Mouse (Mus musculus) forebrain, embryonic 13.5 days (tissue): ENCODE measurements around the gene Neurl3. TPM values are rescaled to one million over a fixed set of nuclear protein-coding genes. Genes with fewer than 3 reads are reported as not detected.

ENCODE experiments used
- ATAC-seq: fragments of 200-750 bp; cut with Nextera tagmentation; 2 replicates; pipeline ENCODE4 v1.8.0; 2017
- H3K27ac ChIP-seq: fragments of 300-500 bp; sonication (generic); 2 replicates; pipeline ENCODE4 v1.5.1; 2015; ENCODE audit warnings: inconsistent platforms, mild to moderate bottlenecking, moderate library complexity
- H3K27me3 ChIP-seq: fragments of 300-500 bp; sonication (generic); 2 replicates; pipeline ENCODE4 v1.6.1; 2015; ENCODE audit warnings: mild to moderate bottlenecking, inconsistent platforms
- H3K36me3 ChIP-seq: fragments of 300-500 bp; sonication (generic); 2 replicates; pipeline ENCODE4 v1.6.1; 2015; ENCODE audit warnings: mild to moderate bottlenecking, inconsistent platforms; ENCODE audit not compliant: poor library complexity, severe bottlenecking
- H3K4me1 ChIP-seq: fragments of 300-500 bp; sonication (generic); 2 replicates; pipeline ENCODE4 v1.6.1; 2015; ENCODE audit warnings: inconsistent platforms
- H3K4me2 ChIP-seq: fragments of 300-500 bp; sonication (generic); 2 replicates; pipeline ENCODE4 v1.6.1; 2015; ENCODE audit warnings: inconsistent platforms, mild to moderate bottlenecking, moderate library complexity
- H3K4me3 ChIP-seq: fragments of 300-500 bp; sonication (generic); 2 replicates; pipeline ENCODE4 v1.5.1; 2015; ENCODE audit warnings: mild to moderate bottlenecking, inconsistent platforms
- H3K9ac ChIP-seq: fragments of 300-500 bp; sonication (generic); 2 replicates; pipeline ENCODE4 v1.6.1; 2015; ENCODE audit warnings: mild to moderate bottlenecking, inconsistent platforms
- H3K9me3 ChIP-seq: fragments of 300-500 bp; sonication (generic); replicated peaks from 2 replicates; pipeline ENCODE4 v1.6.1; 2016; ENCODE audit warnings: inconsistent platforms
- WGBS: fragments of 180-500 bp; shearing (Covaris S2); methylation state at CpG from one replicate; pipeline ENCODE4 v1.1.7; 2015; 5-methylcytosine and 5-hydroxymethylcytosine counted together
- polyA plus RNA-seq: library from polyadenylated mRNA; unstranded; fragments of >200 nt; fragmentation: Nextera tagmentation; extraction: Ambion mirVana; gene quantifications from 2 replicates; pipeline ENCODE4 v1.2.1, GENCODE M21; 2015

Gene Neurl3
- polyA plus RNA-seq, 1 experiment from 2014 or later: 0.32 TPM

- ATAC-seq: no peak
- WGBS: 87% methylated on average over 9 of the region's 9 CpGs
- H3K27ac ChIP-seq: no peak overlapping the region
- peaks cover 55% of the 10 kb centered on the region for H3K36me3 ChIP-seq
- no peaks in the 10 kb centered on the region for H3K9me3 ChIP-seq
- no peak overlapping the region for H3K4me2 ChIP-seq
- no peak overlapping the region for H3K4me3 ChIP-seq
- no peaks in the 10 kb centered on the region for H3K4me1 ChIP-seq
- H3K9ac ChIP-seq: no peak overlapping the region
- H3K27me3 ChIP-seq: no peaks in the 10 kb centered on the region
These were observed 46.0 kb downstream of the Neurl3 start for GRCm38 (mm10) chr1:36228461-36228860.

DNA sequence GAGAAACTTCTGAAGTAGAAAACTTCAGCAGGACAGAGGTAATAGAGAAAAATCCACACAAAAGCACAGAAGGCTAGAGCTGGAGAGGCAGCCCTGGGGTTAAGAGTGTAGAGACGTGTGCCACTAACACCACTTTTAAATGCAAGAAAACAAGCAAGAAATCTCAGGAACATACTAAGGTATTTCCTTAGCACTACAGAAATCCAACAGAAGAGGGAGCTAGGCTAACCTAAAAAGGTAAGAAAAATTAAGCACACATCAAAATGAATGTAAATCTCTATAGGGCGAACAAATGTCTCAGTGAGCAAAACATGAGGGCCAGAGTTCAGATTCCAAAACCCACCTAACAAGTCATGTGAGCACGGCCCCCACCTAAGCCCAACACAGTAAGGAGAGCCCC lies 49.8 kb downstream of the Neurl3 start:
- H3K36me3 ChIP-seq: peaks cover 67% of the 10 kb centered on the region
- no peak overlapping the region for H3K27ac ChIP-seq
- no peak overlapping the region for H3K9ac ChIP-seq
- no peaks in the 10 kb centered on the region for H3K27me3 ChIP-seq
- no peaks in the 10 kb centered on the region for H3K9me3 ChIP-seq
- H3K4me1 ChIP-seq: no peaks in the 10 kb centered on the region
- no peak for ATAC-seq
- no peak overlapping the region for H3K4me3 ChIP-seq
- no peak overlapping the region for H3K4me2 ChIP-seq
- 85% methylated on average over 3 of the region's 3 CpGs for WGBS

Other genes starting within 250 kb of the Neurl3 start
- 5.2 and 5.4 TPM in 2 replicates for gene Hs6st1, start 206.3 kb downstream of the Neurl3 start, polyA plus RNA-seq
- 47.4 and 50.3 TPM in 2 replicates for gene Uggt1, start 30.0 kb downstream of the Neurl3 start, polyA plus RNA-seq
- 1.5 and 2.2 TPM in 2 replicates for gene Arid5a, start 33.1 kb upstream of the Neurl3 start, polyA plus RNA-seq
- 34.2 and 39.0 TPM in 2 replicates for gene Kansl3, start 94.5 kb upstream of the Neurl3 start, polyA plus RNA-seq
- 1.1 and 1.7 TPM in 2 replicates for gene Fer1l5, start 97.6 kb upstream of the Neurl3 start, polyA plus RNA-seq
- 56.4 and 59.5 TPM in 2 replicates for gene Lman2l, start 170.6 kb upstream of the Neurl3 start, polyA plus RNA-seq
- 10.0 and 10.2 TPM in 2 replicates for gene Cnnm4, start 196.9 kb upstream of the Neurl3 start, polyA plus RNA-seq
- 5.3 and 5.7 TPM in 2 replicates for gene Cnnm3, start 237.2 kb upstream of the Neurl3 start, polyA plus RNA-seq